Mouse (Mus musculus): ENCODE data around the gene Prkaca.

The Prkaca gene

GRCm38 (mm10) chr8:83972150-83973120, at the start of gene Prkaca:
TSS of gene Prkaca (plus strand) at chr8:83972993.
- DNase-seq (ENCODE audit: low read depth, low spot score): peak; percentile 100

- DNase-seq (ENCODE audit: low read depth, low spot score): no peak
These were observed 48.2 kb upstream of the Prkaca start for GRCm38 (mm10) chr8:83924585-83924984.

- DNase-seq (ENCODE audit: low read depth, low spot score): no peak
These were observed 46.5 kb upstream of the Prkaca start for GRCm38 (mm10) chr8:83926266-83926665.

GRCm38 (mm10) chr8:83934222-83934621, 38.6 kb upstream of the Prkaca start:
- DNase-seq (ENCODE audit: low read depth, low spot score): no peak

GRCm38 (mm10) chr8:83934994-83935393, 37.8 kb upstream of the Prkaca start:
- DNase-seq (ENCODE audit: low read depth, low spot score): no peak

GRCm38 (mm10) chr8:83935435-83935834, 37.4 kb upstream of the Prkaca start:
- no peak for DNase-seq (ENCODE audit: low read depth, low spot score)

GRCm38 (mm10) chr8:83937645-83938044, 35.1 kb upstream of the Prkaca start:
- DNase-seq (ENCODE audit: low read depth, low spot score): no peak

- DNase-seq (ENCODE audit: low read depth, low spot score): no peak
These were observed 34.5 kb upstream of the Prkaca start for GRCm38 (mm10) chr8:83938330-83938729.

- no peak for DNase-seq (ENCODE audit: low read depth, low spot score)
These were observed 31.6 kb upstream of the Prkaca start for GRCm38 (mm10) chr8:83941066-83941677.

- DNase-seq (ENCODE audit: low read depth, low spot score): peak; percentile 51
These were observed 30.3 kb upstream of the Prkaca start for GRCm38 (mm10) chr8:83942446-83942845.

- peak; percentile 26 for DNase-seq (ENCODE audit: low read depth, low spot score)
These were observed 27.3 kb upstream of the Prkaca start for GRCm38 (mm10) chr8:83945540-83945939.

- no peak for DNase-seq (ENCODE audit: low read depth, low spot score)
These were observed 18.1 kb upstream of the Prkaca start for GRCm38 (mm10) chr8:83954749-83955105.

- DNase-seq (ENCODE audit: low read depth, low spot score): peak; percentile 100
These were observed 17.5 kb upstream of the Prkaca start, which contains the start of the genes Gm10644 and Asf1b for GRCm38 (mm10) chr8:83955106-83955957. TSS of gene Gm10644 (minus strand) at chr8:83955205. TSS of gene Asf1b (plus strand) at chr8:83955507.

GRCm38 (mm10) chr8:83955958-83956218, 16.9 kb upstream of the Prkaca start:
- no peak for DNase-seq (ENCODE audit: low read depth, low spot score)

GRCm38 (mm10) chr8:83956789-83957188, 16.0 kb upstream of the Prkaca start:
- DNase-seq (ENCODE audit: low read depth, low spot score): peak; percentile 54

GRCm38 (mm10) chr8:83964015-83964765, 8.6 kb upstream of the Prkaca start:
- peak; percentile 23 for DNase-seq (ENCODE audit: low read depth, low spot score)

GRCm38 (mm10) chr8:83967701-83968100, 5.1 kb upstream of the Prkaca start:
- no peak for DNase-seq (ENCODE audit: low read depth, low spot score)

GRCm38 (mm10) chr8:83971121-83971520, 1.7 kb upstream of the Prkaca start:
- no peak for DNase-seq (ENCODE audit: low read depth, low spot score)

- no peak for DNase-seq (ENCODE audit: low read depth, low spot score)
These were observed 1.1 kb upstream of the Prkaca start for GRCm38 (mm10) chr8:83971661-83972060.

- DNase-seq (ENCODE audit: low read depth, low spot score): peak; percentile 60
These were observed 603 bp downstream of the Prkaca start for GRCm38 (mm10) chr8:83973161-83974031.

Data from brain, adult 2 months (tissue).